Mouse (Mus musculus): ENCODE data around the gene Hist1h2ad.

DNA sequence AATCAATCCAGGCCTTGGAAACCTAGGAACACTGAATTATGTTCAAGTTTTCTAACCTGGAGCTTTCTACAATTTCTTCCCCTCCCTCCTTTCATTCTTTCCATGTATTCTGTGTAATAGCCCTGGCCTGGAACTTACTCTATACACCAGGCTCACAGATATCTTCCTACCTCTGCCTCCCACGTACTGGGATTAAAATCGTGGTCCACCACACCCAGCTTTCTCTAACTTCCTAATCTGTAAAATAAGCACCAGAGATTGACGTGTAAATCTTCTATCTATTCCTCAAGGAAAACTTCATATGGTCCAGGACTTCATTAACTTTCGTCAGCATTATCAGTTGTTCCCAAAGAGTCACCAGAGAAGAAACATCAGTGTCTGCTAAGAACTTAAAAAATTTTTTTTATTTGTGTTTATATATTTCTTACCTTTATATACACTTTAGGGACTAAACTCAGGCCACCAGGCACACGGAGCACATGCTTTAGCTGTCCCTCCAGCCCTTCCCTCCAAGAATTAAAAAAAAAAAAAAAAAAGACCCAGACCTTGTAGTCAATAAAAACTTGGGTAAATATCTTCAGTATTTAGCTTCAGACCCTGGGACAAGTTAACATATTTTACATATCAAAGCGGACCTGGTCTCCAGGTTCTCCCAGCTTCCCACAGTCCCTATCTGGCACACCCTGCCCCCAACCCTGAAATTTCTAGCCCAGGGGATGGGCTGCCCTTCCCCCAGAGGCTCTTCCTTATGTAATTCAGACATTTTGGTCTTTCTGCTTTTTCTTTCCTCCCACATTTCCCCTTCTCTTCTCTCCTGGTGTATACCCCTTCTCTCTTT lies 8.3 kb downstream of the Hist1h2ad start:
- TF ChIP-seq CTCF (IDR thresholded peaks at IDR 0.05; ENCODE audit: borderline replicate concordance, extremely low read depth, insufficient read depth, insufficient read length), result no peak
- TF ChIP-seq POLR2A (IDR thresholded peaks at IDR 0.05; ENCODE audit: borderline replicate concordance, extremely low read depth, insufficient read depth, insufficient read length, poor library complexity, severe bottlenecking), result no peak
